Mouse (Mus musculus): ENCODE measurements around the gene Cdh13. TPM values are rescaled to one million over a fixed set of nuclear protein-coding genes. Genes with fewer than 3 reads are reported as not detected.

Cdh13 gene
- total RNA-seq, 2 experiments from 2014 or later: 178 to 201 TPM

DNA sequence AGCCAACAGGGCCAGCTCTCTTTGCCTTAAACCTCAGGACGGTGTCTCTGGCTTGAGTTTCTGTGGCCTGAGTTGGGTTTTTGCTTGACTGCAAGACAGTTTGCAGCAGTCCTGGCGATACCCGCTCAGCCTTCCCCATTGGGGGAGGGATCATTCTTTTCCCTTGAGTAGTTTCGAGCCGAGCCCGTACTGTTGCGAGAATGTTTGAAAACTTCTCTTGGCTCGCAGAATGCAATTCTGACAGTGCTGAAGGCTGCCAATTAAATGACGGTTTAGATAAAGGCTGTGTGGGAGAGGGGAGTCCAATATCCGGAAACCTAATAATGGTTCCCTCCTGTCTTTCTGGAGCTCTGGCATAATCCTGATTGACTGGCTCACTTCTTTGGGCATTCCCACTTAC lies 23.4 kb downstream of the Cdh13 start:
- DNase-seq: peak; percentile 17

DNA sequence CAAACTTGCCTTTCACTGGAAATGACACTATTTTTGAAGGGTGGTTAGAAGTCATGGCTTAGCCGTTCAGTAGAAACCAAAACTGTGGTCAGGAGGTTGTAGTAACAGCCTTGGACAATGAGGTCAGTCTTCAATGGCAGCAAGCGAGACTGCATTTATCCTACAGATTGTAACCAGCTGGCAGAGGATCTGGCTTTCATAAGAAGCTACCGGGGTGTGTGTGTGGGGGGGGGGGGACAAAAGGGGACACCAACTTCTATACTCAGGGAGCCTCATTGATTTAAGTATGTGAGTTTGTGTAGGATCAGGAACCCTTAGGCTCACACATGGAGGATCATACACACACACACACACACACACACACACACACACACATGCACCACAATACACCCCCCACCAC lies 25.6 kb downstream of the Cdh13 start:
- DNase-seq: no peak

DNA sequence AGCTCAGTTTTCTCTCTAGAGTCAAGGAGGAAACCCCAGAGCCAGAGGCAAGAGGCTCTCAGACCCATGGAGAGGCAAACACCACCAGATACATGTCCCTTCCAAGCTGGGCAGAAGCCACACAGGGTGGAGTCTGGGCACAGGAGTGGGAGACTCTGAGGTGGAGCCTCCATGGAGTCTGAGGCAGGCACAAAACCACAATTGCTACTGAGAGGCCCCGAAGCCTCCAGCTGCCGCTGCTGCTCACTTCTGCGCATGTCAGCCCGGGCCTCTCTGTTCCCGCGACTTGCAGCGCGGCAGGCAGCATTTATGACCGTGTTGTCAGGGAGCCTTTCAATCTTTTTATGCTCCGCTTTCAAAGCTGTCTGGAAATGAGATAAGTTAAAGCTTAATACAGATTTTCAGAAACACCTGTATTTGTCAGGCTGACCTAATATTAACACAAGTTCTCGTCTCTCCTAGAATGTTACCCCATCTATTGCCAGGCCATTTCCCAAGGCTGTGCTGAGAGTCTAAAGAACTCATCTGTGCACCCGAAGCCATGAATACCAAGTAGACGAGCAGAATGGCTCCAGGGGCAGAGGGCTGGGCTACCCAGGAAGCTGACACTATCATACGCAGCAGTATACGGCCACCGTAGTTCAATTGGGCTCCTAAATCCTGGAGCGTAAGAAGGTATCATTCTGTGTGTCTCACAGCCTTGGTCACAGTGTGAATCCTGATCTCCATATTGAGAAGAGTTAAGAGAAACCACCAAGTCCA lies 30.1 kb downstream of the Cdh13 start:
- DNase-seq: no peak

DNA sequence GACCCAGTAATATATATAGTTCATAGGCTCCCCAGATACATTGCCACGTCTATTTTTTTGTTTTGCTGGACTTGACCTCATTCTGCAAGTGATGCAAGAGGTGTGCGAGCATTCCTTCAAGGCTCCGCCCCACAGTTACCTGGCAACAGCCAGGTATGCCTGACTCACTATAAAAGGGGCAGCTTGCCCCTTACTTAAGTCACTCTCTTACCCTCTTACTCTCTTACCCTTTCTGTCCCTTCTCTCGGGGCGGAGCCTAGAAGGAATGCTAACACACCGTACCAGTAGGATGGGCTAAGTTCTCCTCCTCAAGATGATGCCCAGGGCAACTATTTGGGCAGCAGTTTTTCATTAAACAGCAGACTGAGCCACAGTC lies 30.6 kb downstream of the Cdh13 start:
- DNase-seq: no peak

DNA sequence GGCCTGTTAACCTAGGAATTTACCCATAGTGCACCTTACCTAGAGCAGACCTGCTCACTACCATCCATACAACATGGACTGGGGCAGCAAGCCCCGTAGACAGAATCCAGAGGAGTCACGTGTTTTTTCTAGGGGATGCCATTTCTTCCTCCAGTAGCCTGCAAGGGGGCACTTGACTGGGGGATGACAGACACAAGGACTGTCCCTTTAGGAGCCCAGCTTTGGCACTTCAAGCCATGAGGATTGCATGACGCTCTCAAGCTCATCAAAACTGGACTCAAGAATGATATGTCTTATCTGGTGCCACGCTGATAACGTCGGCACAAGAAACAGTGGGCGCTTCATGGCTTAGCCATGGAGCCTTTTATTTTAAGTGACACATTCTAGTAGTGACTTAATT lies 31.4 kb downstream of the Cdh13 start:
- DNase-seq: no peak

DNA sequence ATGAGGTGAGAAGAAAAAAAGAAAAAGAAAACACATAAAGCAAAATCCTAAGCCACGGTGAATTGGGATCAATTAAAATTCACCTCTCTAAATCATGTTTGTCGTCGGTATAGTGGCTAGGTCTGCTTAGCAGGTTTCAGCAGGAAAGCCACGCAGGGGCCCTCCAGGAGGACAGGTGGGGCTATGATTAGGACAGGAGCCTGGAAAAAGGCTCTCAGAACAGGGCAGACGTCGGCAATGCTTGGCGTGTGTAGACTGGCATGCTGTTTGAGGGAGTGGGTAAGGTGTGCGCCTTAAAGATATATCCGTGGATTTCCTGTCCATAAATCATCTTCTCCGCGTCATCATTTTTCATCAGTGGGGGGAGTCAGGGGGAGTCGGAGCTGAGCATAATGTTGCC lies 32.9 kb downstream of the Cdh13 start:
- no peak for DNase-seq

- no peak for DNase-seq
These were observed 37.0 kb downstream of the Cdh13 start for GRCm38 (mm10) chr8:118320566-118320965.

DNA sequence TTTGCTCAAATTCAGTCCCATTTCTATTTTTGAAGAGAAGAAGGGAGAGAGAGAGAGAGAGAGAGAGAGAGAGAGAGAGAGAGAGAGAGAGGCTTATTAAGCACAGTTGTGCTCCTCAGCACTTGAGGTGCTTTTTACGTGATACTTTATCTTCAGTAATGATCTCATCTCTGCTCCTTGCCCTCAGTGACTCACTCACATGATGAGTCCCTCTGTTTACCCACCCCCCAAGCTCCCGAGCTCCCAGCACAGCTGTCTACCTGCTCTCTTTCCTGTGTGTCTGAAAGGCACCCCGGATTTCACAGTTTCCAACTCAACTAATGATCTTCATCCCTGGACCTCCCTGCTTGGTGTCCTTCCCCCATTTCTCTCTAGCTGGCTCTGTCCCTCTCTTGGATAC lies 39.9 kb downstream of the Cdh13 start:
- no peak for DNase-seq

- no peak for DNase-seq
These were observed 51.4 kb downstream of the Cdh13 start for GRCm38 (mm10) chr8:118334933-118335332.

- no peak for DNase-seq
These were observed 56.2 kb downstream of the Cdh13 start for GRCm38 (mm10) chr8:118339711-118340110.

DNA sequence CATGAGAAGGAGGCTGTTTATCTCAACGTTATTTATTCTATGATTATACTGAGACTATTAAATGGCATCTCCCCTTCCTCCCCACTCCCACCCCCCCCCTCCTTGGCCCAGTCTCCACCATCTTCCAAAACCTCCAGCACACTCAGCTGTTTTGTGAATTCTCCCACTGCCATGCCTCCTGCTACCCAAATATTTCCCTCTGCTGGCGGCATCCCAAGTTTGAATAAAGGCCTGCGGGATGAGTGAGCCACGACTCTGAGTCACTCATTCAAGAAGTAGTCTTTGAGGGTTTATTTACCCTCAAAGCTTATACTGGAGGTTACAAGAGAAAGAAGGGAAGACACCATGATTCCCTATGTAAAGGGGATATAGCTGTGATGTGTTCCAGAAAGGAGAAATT lies 59.7 kb downstream of the Cdh13 start:
- no peak for DNase-seq

DNA sequence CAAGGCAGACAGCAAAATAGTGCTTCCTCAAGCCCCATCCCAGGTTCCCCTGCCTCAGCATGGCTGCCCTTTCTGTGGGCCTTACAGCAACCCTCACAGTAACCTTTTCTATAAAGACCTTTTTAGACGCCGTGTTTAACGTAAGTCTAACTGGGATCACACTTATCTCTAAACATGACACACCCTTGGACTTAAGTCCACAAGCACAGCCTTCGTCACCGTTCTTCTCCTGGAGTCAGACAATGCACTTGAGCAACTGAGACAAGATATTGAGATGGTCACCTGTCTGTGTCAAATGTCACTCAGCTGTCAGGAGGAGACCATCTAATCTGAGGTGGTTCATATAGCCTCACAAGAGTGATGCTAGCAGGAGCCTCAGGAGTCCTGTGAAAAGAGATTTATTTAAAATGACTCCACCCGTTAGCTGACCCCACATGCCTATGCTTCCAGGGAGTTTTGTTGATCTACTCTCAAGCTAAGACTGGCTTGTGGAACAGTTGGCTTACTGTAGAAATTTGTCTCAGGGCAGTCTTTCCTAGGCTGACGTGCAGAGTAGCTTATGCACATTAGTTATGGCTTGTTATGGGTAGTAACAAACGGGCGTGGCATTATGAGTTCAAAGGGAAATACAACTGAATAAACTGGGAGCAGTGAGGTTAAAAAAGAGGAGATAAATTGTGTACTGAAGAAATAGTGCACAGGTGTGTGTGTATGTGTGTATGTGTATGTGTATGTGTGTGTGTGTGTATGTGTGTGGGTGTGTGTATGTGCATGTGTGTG lies 65.4 kb downstream of the Cdh13 start:
- DNase-seq: no peak

GRCm38 (mm10) chr8:118350136-118350535 lies 66.6 kb downstream of the Cdh13 start:
- DNase-seq: no peak

- DNase-seq: no peak
These were observed 69.5 kb downstream of the Cdh13 start for GRCm38 (mm10) chr8:118353022-118353421.

GRCm38 (mm10) chr8:118357067-118357466 lies 73.5 kb downstream of the Cdh13 start:
- no peak for DNase-seq

DNA sequence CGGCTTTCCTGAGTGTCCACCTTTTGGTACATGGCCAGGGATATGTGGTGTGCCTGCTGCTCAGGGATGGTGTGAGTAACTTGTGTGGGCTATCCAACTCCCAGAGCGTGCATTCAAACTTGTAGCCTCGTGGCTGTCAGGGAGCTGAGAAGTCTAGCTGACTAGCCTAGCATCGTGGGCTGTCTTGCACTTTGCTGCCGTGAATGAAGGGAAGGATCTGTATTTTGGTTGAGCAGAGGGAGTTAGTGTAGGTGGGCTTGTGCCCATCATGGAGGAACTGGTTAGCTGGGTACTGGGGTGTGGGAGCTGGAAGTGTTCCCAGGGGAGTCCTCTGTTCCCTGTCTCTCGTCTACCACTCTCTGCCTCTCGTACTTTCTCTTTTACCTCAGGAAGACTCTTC lies 74.1 kb downstream of the Cdh13 start:
- DNase-seq: no peak

DNA sequence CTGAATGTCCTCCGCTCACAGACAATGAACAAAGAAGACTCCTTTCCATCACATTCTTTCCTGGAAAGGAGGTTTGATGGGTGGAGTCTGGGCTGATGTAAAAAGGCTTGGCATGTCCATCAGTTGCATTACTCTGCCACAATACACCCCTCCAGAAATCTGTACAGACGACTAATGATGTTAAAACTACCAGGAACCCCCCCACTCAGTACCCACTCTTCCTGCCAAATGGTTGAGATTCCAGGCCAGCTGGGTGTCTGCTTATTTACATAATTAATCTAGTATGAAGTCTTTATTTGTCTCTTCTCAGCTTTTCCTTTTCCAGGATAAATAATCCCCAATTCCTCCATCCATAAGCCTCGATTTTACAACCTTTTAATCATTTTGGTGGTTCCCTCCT lies 80.2 kb downstream of the Cdh13 start:
- DNase-seq: no peak

DNA sequence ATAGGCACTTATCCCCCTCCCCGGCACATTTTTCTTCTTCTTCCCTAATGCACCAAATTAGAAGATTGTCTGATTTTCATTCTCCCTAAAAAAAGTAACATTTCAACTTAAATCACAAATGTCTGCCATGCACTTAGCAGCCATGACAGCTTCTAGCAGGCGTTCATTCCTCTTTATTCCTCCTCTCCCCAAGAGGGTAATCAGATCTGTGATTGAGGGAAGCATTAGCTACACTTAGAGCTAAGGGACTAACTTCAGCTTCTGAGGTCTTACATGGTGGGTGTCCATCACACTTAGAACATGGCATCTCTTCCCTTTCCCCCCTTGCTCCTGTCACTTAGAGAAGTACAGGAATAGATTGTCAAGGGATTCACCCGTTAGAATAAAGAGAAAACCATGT lies 89.6 kb downstream of the Cdh13 start:
- DNase-seq: no peak

GRCm38 (mm10) chr8:118374738-118375137 lies 91.2 kb downstream of the Cdh13 start:
- DNase-seq: peak; percentile 54

DNA sequence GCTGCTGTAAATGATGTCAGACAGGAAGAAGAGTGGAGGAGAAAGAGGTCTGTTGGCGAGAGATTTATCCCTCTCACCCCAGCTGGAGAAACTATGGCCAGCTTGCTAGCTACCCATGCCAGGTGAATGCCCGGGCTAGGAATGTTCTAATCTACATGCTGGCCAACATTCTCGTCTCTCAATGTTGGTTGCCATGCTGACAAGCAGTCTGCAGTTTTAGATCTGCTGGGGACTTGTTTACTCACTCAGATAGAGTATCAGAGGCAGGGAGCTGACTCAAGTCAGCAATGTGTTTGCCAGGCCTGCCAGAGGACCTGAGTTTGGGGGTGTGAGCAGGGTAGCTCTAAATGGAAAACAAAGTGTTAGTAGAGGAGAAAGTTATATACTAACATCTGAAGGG lies 93.3 kb downstream of the Cdh13 start:
- peak; percentile 45 for DNase-seq

GRCm38 (mm10) chr8:118378985-118379384 lies 95.5 kb downstream of the Cdh13 start:
- peak; percentile 45 for DNase-seq

GRCm38 (mm10) chr8:118379657-118380056 lies 96.1 kb downstream of the Cdh13 start:
- no peak for DNase-seq

GRCm38 (mm10) chr8:118380058-118380457 lies 96.5 kb downstream of the Cdh13 start:
- no peak for DNase-seq

DNA sequence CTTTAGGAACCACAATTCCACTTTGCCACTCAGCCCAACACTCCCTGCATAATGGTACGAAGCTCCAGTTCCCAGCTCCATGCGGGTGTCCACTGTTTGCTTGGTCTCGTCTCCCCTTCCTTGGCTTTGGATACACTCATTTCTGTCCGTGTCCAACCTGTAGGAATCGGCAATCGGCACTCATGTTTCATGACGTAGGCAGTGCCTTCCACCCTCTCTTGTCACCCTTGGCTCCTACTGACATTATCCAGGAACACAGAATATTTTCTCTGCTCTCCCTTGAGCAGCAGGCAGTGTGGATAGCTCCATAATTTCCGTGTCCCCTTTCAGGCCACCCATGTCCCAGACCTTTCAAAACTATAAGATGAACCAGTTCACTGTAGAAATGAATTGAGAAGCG lies 97.2 kb downstream of the Cdh13 start:
- DNase-seq: peak; percentile 37
